Mouse (Mus musculus) kidney, adult 2 months (tissue): ENCODE measurements around the gene Amdhd2. TPM values are rescaled to one million over a fixed set of nuclear protein-coding genes. Genes with fewer than 3 reads are reported as not detected.

Source experiments
- DNase-seq: peaks from one replicate; pipeline ENCODE4 v3.0.0; 2021
- H3K27ac ChIP-seq: fragments of 200-500 bp; 2 replicates; pipeline ENCODE4 v1.5.1; 2012; ENCODE audit warnings: low read depth, low read length, control low read depth, inconsistent platforms; ENCODE audit not compliant: insufficient read depth
- H3K27me3 ChIP-seq: fragments of 200-500 bp; replicated peaks from 2 replicates; pipeline ENCODE4 v1.6.1; 2012; ENCODE audit warnings: mild to moderate bottlenecking, moderate library complexity, low read length, inconsistent platforms; ENCODE audit not compliant: control insufficient read depth, insufficient read depth
- H3K36me3 ChIP-seq: fragments of 200-500 bp; 2 replicates; pipeline ENCODE4 v1.6.1; 2012; ENCODE audit warnings: mild to moderate bottlenecking, moderate library complexity, low read length, inconsistent platforms; ENCODE audit not compliant: control insufficient read depth, insufficient read depth
- H3K4me1 ChIP-seq: fragments of 200-500 bp; 2 replicates; pipeline ENCODE4 v1.6.1; 2011; ENCODE audit warnings: low read length; ENCODE audit not compliant: control insufficient read depth, insufficient read depth
- H3K4me3 ChIP-seq: fragments of 200-500 bp; 2 replicates; pipeline ENCODE4 v1.5.1; 2011; ENCODE audit warnings: mild to moderate bottlenecking, low read depth, low read length, control low read depth; ENCODE audit not compliant: insufficient read depth
- CTCF ChIP-seq: fragments of 200-500 bp; conservative IDR thresholded peaks from 2 replicates; pipeline ENCODE4 v1.5.1; 2011; ENCODE audit warnings: low read depth, mild to moderate bottlenecking, control low read depth, low read length, moderate library complexity, mixed read lengths; ENCODE audit not compliant: insufficient read depth, insufficient read length
- POLR2A ChIP-seq: fragments of 200-500 bp; IDR thresholded peaks from one replicate; pipeline ENCODE4 v1.6.1; 2011; ENCODE audit warnings: low read depth, low read length, control low read depth
- WGBS: fragments of 180-500 bp; shearing (Covaris S2); methylation state at CpG from one replicate; pipeline ENCODE4 v1.1.7; 2018; 5-methylcytosine and 5-hydroxymethylcytosine counted together
- polyA plus RNA-seq: library from polyadenylated mRNA; depleted of rRNA; stranded (reverse); fragments of >200 nt; gene quantifications from 2 replicates; pipeline ENCODE4 v1.2.3, GENCODE M21; 2012

The Amdhd2 gene
- polyA plus RNA-seq, 1 experiment: 124 TPM

GRCm38 (mm10) chr17:24204846-24205245 lies 41.3 kb upstream of the Amdhd2 start:
- H3K4me3 ChIP-seq: peak overlapping the region; percentile 54
- H3K27me3 ChIP-seq: no peaks in the 10 kb centered on the region
- no peak for DNase-seq
- TF ChIP-seq CTCF (no peak), POLR2A (no peak)
- H3K36me3 ChIP-seq: no peaks in the 10 kb centered on the region
- no peak overlapping the region for H3K27ac ChIP-seq
- H3K4me1 ChIP-seq: peaks cover 4% of the 10 kb centered on the region; the same call in 1 of the 2 replicates
- WGBS: 8% methylated on average over 7 of the region's 7 CpGs

GRCm38 (mm10) chr17:24203611-24204534 lies 40.3 kb upstream of the Amdhd2 start:
- Histone ChIP-seq H3K4me1 (peaks cover 4% of the 10 kb centered on the region; the same call in 1 of the 2 replicates), H3K27me3 (no peaks in the 10 kb centered on the region), H3K27ac (no peak overlapping the region), H3K4me3 (no peak overlapping the region), H3K36me3 (no peaks in the 10 kb centered on the region)
- TF ChIP-seq POLR2A (no peak), CTCF (no peak)
- 80% methylated on average over 3 of the region's 3 CpGs for WGBS
- DNase-seq: peak; percentile 33

GRCm38 (mm10) chr17:24203068-24203467 lies 39.5 kb upstream of the Amdhd2 start:
- 84% methylated on average over 4 of the region's 4 CpGs for WGBS

GRCm38 (mm10) chr17:24201092-24201491 lies 37.5 kb upstream of the Amdhd2 start:
- DNase-seq: no peak
- H3K27ac ChIP-seq: no peak overlapping the region
- 84% methylated on average over 4 of the region's 4 CpGs for WGBS
- peaks cover 4% of the 10 kb centered on the region; the same call in 1 of the 2 replicates for H3K4me1 ChIP-seq
- no peak overlapping the region for H3K4me3 ChIP-seq
- no peaks in the 10 kb centered on the region for H3K36me3 ChIP-seq
- TF ChIP-seq CTCF (no peak), POLR2A (no peak)
- no peaks in the 10 kb centered on the region for H3K27me3 ChIP-seq

More at GRCm38 (mm10) chr17:24203068-24203467, 39.5 kb upstream of the Amdhd2 start:
- H3K36me3 ChIP-seq: no peaks in the 10 kb centered on the region
- no peak for DNase-seq
- H3K4me1 ChIP-seq: peaks cover 4% of the 10 kb centered on the region; the same call in 1 of the 2 replicates
- TF ChIP-seq POLR2A: no peak
- no peak for TF ChIP-seq CTCF
- H3K4me3 ChIP-seq: no peak overlapping the region
- H3K27ac ChIP-seq: no peak overlapping the region
- H3K27me3 ChIP-seq: no peaks in the 10 kb centered on the region

GRCm38 (mm10) chr17:24199741-24200140 lies 36.2 kb upstream of the Amdhd2 start:
- H3K36me3 ChIP-seq: no peaks in the 10 kb centered on the region
- DNase-seq: peak; percentile 38
- H3K4me1 ChIP-seq: no peaks in the 10 kb centered on the region
- no peak for TF ChIP-seq POLR2A
- TF ChIP-seq CTCF: no peak
- 51% methylated on average over 4 of the region's 4 CpGs for WGBS
- H3K4me3 ChIP-seq: no peak overlapping the region
- H3K27ac ChIP-seq: no peak overlapping the region
- no peaks in the 10 kb centered on the region for H3K27me3 ChIP-seq

GRCm38 (mm10) chr17:24199252-24199651 lies 35.7 kb upstream of the Amdhd2 start:
- TF ChIP-seq POLR2A: no peak
- Histone ChIP-seq H3K4me3 (no peak overlapping the region), H3K27me3 (no peaks in the 10 kb centered on the region), H3K4me1 (no peaks in the 10 kb centered on the region), H3K36me3 (no peaks in the 10 kb centered on the region), H3K27ac (no peak overlapping the region)
- no peak for DNase-seq
- 97% methylated on average over 4 of the region's 4 CpGs for WGBS

- H3K27ac ChIP-seq: no peak overlapping the region
- no peak for TF ChIP-seq CTCF
- no peak for TF ChIP-seq POLR2A
- H3K27me3 ChIP-seq: no peaks in the 10 kb centered on the region
- H3K36me3 ChIP-seq: no peaks in the 10 kb centered on the region
- 81% methylated on average over 15 of the region's 15 CpGs for WGBS
- no peaks in the 10 kb centered on the region for H3K4me1 ChIP-seq
- no peak overlapping the region for H3K4me3 ChIP-seq
- DNase-seq: no peak
These were observed 33.7 kb upstream of the Amdhd2 start for GRCm38 (mm10) chr17:24197032-24197824.
